Mouse (Mus musculus) midbrain, embryonic 13.5 days (tissue): ENCODE results near the gene Bves. TPM values are rescaled to one million over a fixed set of nuclear protein-coding genes. Genes with fewer than 3 reads are reported as not detected.
"Not testable (repeated sequence)": the region's sequence is repeated elsewhere in the genome, so short reads cannot be mapped to it uniquely, and the experiment has no call there.

Source experiments
- ATAC-seq: fragments of 200-750 bp; cut with Nextera tagmentation; 2 replicates; pipeline ENCODE4 v1.8.0; 2017; ENCODE audit warnings: mild to moderate bottlenecking, moderate TSS enrichment, moderate library complexity
- H3K27ac ChIP-seq: fragments of 300-500 bp; sonication (generic); 2 replicates; pipeline ENCODE4 v1.5.1; 2015; ENCODE audit warnings: inconsistent platforms, mild to moderate bottlenecking, moderate library complexity
- H3K27me3 ChIP-seq: fragments of 300-500 bp; sonication (generic); 2 replicates; pipeline ENCODE4 v1.6.1; 2015; ENCODE audit warnings: mild to moderate bottlenecking, inconsistent platforms
- H3K36me3 ChIP-seq: fragments of 300-500 bp; sonication (generic); 2 replicates; pipeline ENCODE4 v1.6.1; 2015; ENCODE audit warnings: mild to moderate bottlenecking, inconsistent platforms
- H3K4me1 ChIP-seq: fragments of 300-500 bp; sonication (generic); replicated peaks from 2 replicates; pipeline ENCODE4 v1.6.1; 2015; ENCODE audit warnings: inconsistent platforms
- H3K4me2 ChIP-seq: fragments of 300-500 bp; sonication (generic); replicated peaks from 2 replicates; pipeline ENCODE4 v1.6.1; 2015; ENCODE audit warnings: moderate library complexity, mild to moderate bottlenecking, inconsistent platforms
- H3K4me3 ChIP-seq: fragments of 300-500 bp; sonication (generic); replicated peaks from 2 replicates; pipeline ENCODE4 v1.5.1; 2015; ENCODE audit warnings: mild to moderate bottlenecking, inconsistent platforms
- H3K9ac ChIP-seq: fragments of 300-500 bp; sonication (generic); replicated peaks from 2 replicates; pipeline ENCODE4 v1.6.1; 2015; ENCODE audit warnings: mild to moderate bottlenecking, inconsistent platforms
- H3K9me3 ChIP-seq: fragments of 300-500 bp; sonication (generic); 2 replicates; pipeline ENCODE4 v1.6.1; 2016; ENCODE audit warnings: mild to moderate bottlenecking, inconsistent platforms
- WGBS: fragments of 180-500 bp; shearing (Covaris S2); methylation state at CpG from one replicate; pipeline ENCODE4 v1.1.7; 2015; 5-methylcytosine and 5-hydroxymethylcytosine counted together
- polyA plus RNA-seq: library from polyadenylated mRNA; unstranded; fragments of >200 nt; fragmentation: Nextera tagmentation; extraction: Ambion mirVana; gene quantifications from 2 replicates; pipeline ENCODE4 v1.2.1, GENCODE M21; 2015

The Bves gene
- polyA plus RNA-seq: 0.90 and 1.3 TPM in 2 replicates

- Histone ChIP-seq H3K36me3 (no peaks in the 10 kb centered on the region), H3K9me3 (no peaks in the 10 kb centered on the region), H3K4me1 (peaks cover 8% of the 10 kb centered on the region; the same call in 1 of the 2 replicates), H3K9ac (peak within 1 kb of the TSS; percentile 57), H3K4me2 (peak within 1 kb of the TSS; percentile 88), H3K27ac (no peak within 1 kb of the TSS), H3K27me3 (peaks cover 41% of the 10 kb centered on the region), H3K4me3 (peak within 1 kb of the TSS; percentile 72)
- 1% methylated on average over 88 of the region's 116 CpGs for WGBS
- ATAC-seq: peak; percentile 85
Observed at GRCm38 (mm10) chr10:45335434-45336422, at the start of gene Bves. TSS of gene Bves (plus strand) at chr10:45335772.

GRCm38 (mm10) chr10:45288351-45288750, 47.2 kb upstream of the Bves start:
- Histone ChIP-seq H3K4me3 (no peak overlapping the region), H3K4me2 (no peak overlapping the region), H3K4me1 (peaks cover 8% of the 10 kb centered on the region), H3K9me3 (no peaks in the 10 kb centered on the region), H3K36me3 (no peaks in the 10 kb centered on the region), H3K27me3 (peaks cover 53% of the 10 kb centered on the region), H3K9ac (no peak overlapping the region), H3K27ac (no peak overlapping the region)
- WGBS: 59% methylated on average over 7 of the region's 7 CpGs
- no peak for ATAC-seq

GRCm38 (mm10) chr10:45289218-45290105, 46.1 kb upstream of the Bves start:
- no peaks in the 10 kb centered on the region for H3K36me3 ChIP-seq
- H3K9me3 ChIP-seq: no peaks in the 10 kb centered on the region
- peaks cover 48% of the 10 kb centered on the region for H3K27me3 ChIP-seq
- peak; percentile 87 for ATAC-seq
- H3K9ac ChIP-seq: peak overlapping the region; percentile 65
- H3K4me1 ChIP-seq: peaks cover 8% of the 10 kb centered on the region
- 1% methylated on average over 71 of the region's 71 CpGs for WGBS
- H3K4me3 ChIP-seq: peak overlapping the region; percentile 57
- peak overlapping the region; percentile 90 for H3K4me2 ChIP-seq
- H3K27ac ChIP-seq: no peak overlapping the region

- H3K27me3 ChIP-seq: peaks cover 48% of the 10 kb centered on the region
- no peak overlapping the region for H3K27ac ChIP-seq
- no peak overlapping the region for H3K9ac ChIP-seq
- ATAC-seq: no peak
- H3K36me3 ChIP-seq: no peaks in the 10 kb centered on the region
- no peaks in the 10 kb centered on the region for H3K9me3 ChIP-seq
- no peak overlapping the region for H3K4me3 ChIP-seq
- 38% methylated on average over 5 of the region's 5 CpGs for WGBS
- H3K4me1 ChIP-seq: peaks cover 8% of the 10 kb centered on the region
- H3K4me2 ChIP-seq: no peak overlapping the region
Observed at GRCm38 (mm10) chr10:45290618-45291017, 45.0 kb upstream of the Bves start.

- not testable (repeated sequence) for H3K9ac ChIP-seq, ATAC-seq, H3K4me2 ChIP-seq, H3K36me3 ChIP-seq, H3K4me1 ChIP-seq, H3K4me3 ChIP-seq, H3K9me3 ChIP-seq, H3K27ac ChIP-seq
- 79% methylated on average over 4 of the region's 4 CpGs for whole genome bisulfite sequencing
- H3K27me3 ChIP-seq: peaks cover 38% of the 10 kb centered on the region
Observed at GRCm38 (mm10) chr10:45292159-45292558, 43.4 kb upstream of the Bves start.

GRCm38 (mm10) chr10:45295093-45295492, 40.5 kb upstream of the Bves start:
- no peaks in the 10 kb centered on the region for H3K36me3 ChIP-seq
- no peaks in the 10 kb centered on the region for H3K9me3 ChIP-seq
- no peak overlapping the region for H3K4me2 ChIP-seq
- no peak overlapping the region for H3K27ac ChIP-seq
- ATAC-seq: no peak
- peaks cover 17% of the 10 kb centered on the region for H3K27me3 ChIP-seq
- H3K4me1 ChIP-seq: no peaks in the 10 kb centered on the region
- 78% methylated on average over 5 of the region's 5 CpGs for WGBS
- no peak overlapping the region for H3K9ac ChIP-seq
- no peak overlapping the region for H3K4me3 ChIP-seq

- no peak for ATAC-seq
- Histone ChIP-seq H3K4me3 (no peak overlapping the region), H3K9ac (no peak overlapping the region), H3K27ac (no peak overlapping the region), H3K27me3 (no peaks in the 10 kb centered on the region), H3K4me2 (no peak overlapping the region), H3K36me3 (no peaks in the 10 kb centered on the region), H3K4me1 (no peaks in the 10 kb centered on the region), H3K9me3 (no peaks in the 10 kb centered on the region)
- WGBS: 71% methylated on average over 6 of the region's 6 CpGs
Observed at GRCm38 (mm10) chr10:45298503-45298902, 37.1 kb upstream of the Bves start.

- H3K4me2 ChIP-seq: no peak overlapping the region
- no peaks in the 10 kb centered on the region for H3K9me3 ChIP-seq
- no peak overlapping the region for H3K9ac ChIP-seq
- H3K36me3 ChIP-seq: no peaks in the 10 kb centered on the region
- no peaks in the 10 kb centered on the region for H3K27me3 ChIP-seq
- no peak overlapping the region for H3K27ac ChIP-seq
- H3K4me1 ChIP-seq: no peaks in the 10 kb centered on the region
- WGBS: 94% methylated on average over 4 of the region's 4 CpGs
- no peak overlapping the region for H3K4me3 ChIP-seq
- ATAC-seq: no peak
Observed at GRCm38 (mm10) chr10:45299509-45299908, 36.1 kb upstream of the Bves start.

GRCm38 (mm10) chr10:45303315-45304036, 32.1 kb upstream of the Bves start:
- H3K4me2 ChIP-seq: no peak overlapping the region
- no peak overlapping the region for H3K27ac ChIP-seq
- H3K4me3 ChIP-seq: no peak overlapping the region
- H3K4me1 ChIP-seq: no peaks in the 10 kb centered on the region
- H3K27me3 ChIP-seq: no peaks in the 10 kb centered on the region
- ATAC-seq: no peak
- 79% methylated on average over 14 of the region's 14 CpGs for WGBS
- H3K9me3 ChIP-seq: no peaks in the 10 kb centered on the region
- H3K9ac ChIP-seq: no peak overlapping the region
- H3K36me3 ChIP-seq: no peaks in the 10 kb centered on the region

- ATAC-seq: no peak
- no peaks in the 10 kb centered on the region for H3K9me3 ChIP-seq
- H3K9ac ChIP-seq: no peak overlapping the region
- H3K36me3 ChIP-seq: no peaks in the 10 kb centered on the region
- H3K27ac ChIP-seq: no peak overlapping the region
- no peak overlapping the region for H3K4me3 ChIP-seq
- H3K4me1 ChIP-seq: no peaks in the 10 kb centered on the region
- H3K27me3 ChIP-seq: no peaks in the 10 kb centered on the region
- no peak overlapping the region for H3K4me2 ChIP-seq
- 81% methylated on average over 5 of the region's 5 CpGs for WGBS
Observed at GRCm38 (mm10) chr10:45305173-45305572, 30.4 kb upstream of the Bves start.

GRCm38 (mm10) chr10:45311129-45311528, 24.4 kb upstream of the Bves start:
- H3K9me3 ChIP-seq: no peaks in the 10 kb centered on the region
- H3K4me2 ChIP-seq: no peak overlapping the region
- no peak for ATAC-seq
- H3K4me1 ChIP-seq: no peaks in the 10 kb centered on the region
- H3K27me3 ChIP-seq: no peaks in the 10 kb centered on the region
- 82% methylated on average over 5 of the region's 5 CpGs for WGBS
- no peak overlapping the region for H3K27ac ChIP-seq
- H3K36me3 ChIP-seq: no peaks in the 10 kb centered on the region
- H3K4me3 ChIP-seq: no peak overlapping the region
- no peak overlapping the region for H3K9ac ChIP-seq
